Mouse (Mus musculus) hindbrain, postnatal 0 days (tissue): ENCODE measurements at regions not wholly inside any gene's neighbourhood (a gene's known extent, or its start where the extent isn't known, plus 50 kb on each side); places are given as distances from the start of the nearest gene placed in this dataset.
A peak's percentile ranks its signal among the peaks of the same experiment; 100 is the strongest.

Experiments used
- ATAC-seq: fragments of 200-750 bp; cut with Nextera tagmentation; 2 replicates; pipeline ENCODE4 v1.8.0; 2017; ENCODE audit warnings: mild to moderate bottlenecking, moderate TSS enrichment, moderate library complexity
- DNase-seq: peaks from one replicate; pipeline ENCODE4 v3.0.0-alpha.2; 2015; ENCODE audit warnings: low spot score
- H3K27ac ChIP-seq: fragments of 300-500 bp; sonication (generic); 2 replicates; pipeline ENCODE4 v1.5.1; 2014; ENCODE audit warnings: mild to moderate bottlenecking
- H3K27me3 ChIP-seq: fragments of 300-500 bp; sonication (generic); 2 replicates; pipeline ENCODE4 v1.6.1; 2014; ENCODE audit warnings: low read length, mixed read lengths; ENCODE audit not compliant: insufficient read depth
- H3K36me3 ChIP-seq: fragments of 300-500 bp; sonication (generic); 2 replicates; pipeline ENCODE4 v1.6.1; 2014; ENCODE audit warnings: low read length, mixed read lengths; ENCODE audit not compliant: insufficient read depth
- H3K4me1 ChIP-seq: fragments of 300-500 bp; sonication (generic); 2 replicates; pipeline ENCODE4 v1.6.1; 2014; ENCODE audit warnings: antibody characterized with exemption, low read length, mixed read lengths; ENCODE audit not compliant: insufficient read depth
- H3K4me2 ChIP-seq: fragments of 300-500 bp; sonication (generic); 2 replicates; pipeline ENCODE4 v1.6.1; 2014; ENCODE audit warnings: low read depth, mild to moderate bottlenecking, low read length, moderate library complexity, mixed read lengths
- H3K4me3 ChIP-seq: fragments of 300-500 bp; sonication (generic); 2 replicates; pipeline ENCODE4 v1.5.1; 2014; ENCODE audit warnings: low read length
- H3K9ac ChIP-seq: fragments of 300-500 bp; sonication (generic); replicated peaks from 2 replicates; pipeline ENCODE4 v1.6.1; 2014; ENCODE audit warnings: mild to moderate bottlenecking, low read length, moderate library complexity, mixed read lengths
- H3K9me3 ChIP-seq: fragments of 300-500 bp; sonication (generic); 2 replicates; pipeline ENCODE4 v1.6.1; 2016; ENCODE audit warnings: low read length, mixed read lengths
- CTCF ChIP-seq: IDR thresholded peaks from 2 replicates; pipeline ENCODE4 v1.5.1; 2016; ENCODE audit warnings: antibody characterized with exemption, control low read depth, low read depth
- WGBS: fragments of 180-500 bp; shearing (Covaris S2); extraction: QIAGEN DNeasy Blood & Tissue Kit; methylation state at CpG from one replicate; pipeline ENCODE4 v1.1.7; 2014; 5-methylcytosine and 5-hydroxymethylcytosine counted together

GRCm38 (mm10) chr3:49686182-49686895, 70.8 kb downstream of the Pcdh18 start:
- no peak for TF ChIP-seq CTCF
- WGBS: 55% methylated on average over 4 of the region's 4 CpGs
- H3K9ac ChIP-seq: no peak overlapping the region
- no peak overlapping the region for H3K27ac ChIP-seq
- H3K4me2 ChIP-seq: no peak overlapping the region
- ATAC-seq (no peak), DNase-seq (peak; percentile 5)
- H3K9me3 ChIP-seq: no peaks in the 10 kb centered on the region
- no peaks in the 10 kb centered on the region for H3K27me3 ChIP-seq
- no peaks in the 10 kb centered on the region for H3K36me3 ChIP-seq
- H3K4me3 ChIP-seq: no peak overlapping the region
- no peaks in the 10 kb centered on the region for H3K4me1 ChIP-seq

DNA sequence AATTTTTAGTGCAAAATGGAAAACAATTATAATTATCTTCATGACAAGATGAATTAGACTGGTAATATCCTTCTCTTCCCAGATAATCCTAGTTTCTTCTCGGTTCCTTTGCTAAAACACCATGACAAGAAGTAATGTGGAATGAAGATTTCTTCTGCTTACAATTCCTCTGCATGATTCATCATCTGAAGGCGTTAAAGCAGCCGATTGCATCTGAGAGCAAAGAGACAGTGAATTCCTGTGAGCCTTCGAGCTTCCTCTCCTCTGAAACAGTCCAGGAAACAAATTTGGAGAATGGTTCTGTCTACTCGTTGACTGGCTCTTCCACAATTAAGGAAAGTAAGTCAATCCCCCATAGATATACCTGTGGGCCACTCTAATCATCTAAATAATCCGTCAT, 82.2 kb downstream of the Pcdh18 start:
- no peaks in the 10 kb centered on the region for H3K4me1 ChIP-seq
- DNase-seq (no peak), ATAC-seq (no peak)
- no peak for TF ChIP-seq CTCF
- H3K9ac ChIP-seq: no peak overlapping the region
- H3K4me3 ChIP-seq: no peak overlapping the region
- no peak overlapping the region for H3K27ac ChIP-seq
- 83% methylated on average over 6 of the region's 6 CpGs for WGBS
- H3K9me3 ChIP-seq: no peaks in the 10 kb centered on the region
- no peaks in the 10 kb centered on the region for H3K27me3 ChIP-seq
- no peaks in the 10 kb centered on the region for H3K36me3 ChIP-seq
- H3K4me2 ChIP-seq: no peak overlapping the region

DNA sequence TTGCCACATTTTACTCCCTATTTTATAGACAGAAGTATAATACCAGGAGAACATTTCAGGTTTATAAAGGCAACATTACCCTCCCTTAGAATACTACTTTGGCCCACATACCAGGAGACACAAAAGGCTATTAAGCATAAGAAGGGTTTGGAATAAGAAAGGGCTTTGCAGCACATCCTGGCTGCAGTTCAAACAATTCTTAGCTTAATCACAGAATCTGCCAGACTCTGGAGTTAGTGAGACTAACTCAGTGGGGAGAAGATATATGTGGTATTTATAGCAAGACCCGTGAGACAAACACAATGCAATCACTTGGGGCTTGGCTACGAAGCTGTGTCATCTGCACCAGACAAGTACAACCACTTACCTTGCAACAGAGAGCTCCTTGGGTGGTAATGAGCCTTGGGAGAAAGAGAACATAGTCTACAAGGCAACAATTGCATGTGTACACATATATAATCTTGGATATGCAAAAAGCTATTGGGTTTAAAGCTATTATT, 84.4 kb downstream of the Pcdh18 start:
- no peak overlapping the region for H3K4me3 ChIP-seq
- H3K27me3 ChIP-seq: no peaks in the 10 kb centered on the region
- no peak for TF ChIP-seq CTCF
- no peaks in the 10 kb centered on the region for H3K4me1 ChIP-seq
- DNase-seq: peak; percentile 12
- no peak overlapping the region for H3K9ac ChIP-seq
- no peak for ATAC-seq
- 19% methylated on average over 2 of the region's 2 CpGs for WGBS
- H3K4me2 ChIP-seq: no peak overlapping the region
- H3K36me3 ChIP-seq: no peaks in the 10 kb centered on the region
- no peaks in the 10 kb centered on the region for H3K9me3 ChIP-seq
- H3K27ac ChIP-seq: no peak overlapping the region

DNA sequence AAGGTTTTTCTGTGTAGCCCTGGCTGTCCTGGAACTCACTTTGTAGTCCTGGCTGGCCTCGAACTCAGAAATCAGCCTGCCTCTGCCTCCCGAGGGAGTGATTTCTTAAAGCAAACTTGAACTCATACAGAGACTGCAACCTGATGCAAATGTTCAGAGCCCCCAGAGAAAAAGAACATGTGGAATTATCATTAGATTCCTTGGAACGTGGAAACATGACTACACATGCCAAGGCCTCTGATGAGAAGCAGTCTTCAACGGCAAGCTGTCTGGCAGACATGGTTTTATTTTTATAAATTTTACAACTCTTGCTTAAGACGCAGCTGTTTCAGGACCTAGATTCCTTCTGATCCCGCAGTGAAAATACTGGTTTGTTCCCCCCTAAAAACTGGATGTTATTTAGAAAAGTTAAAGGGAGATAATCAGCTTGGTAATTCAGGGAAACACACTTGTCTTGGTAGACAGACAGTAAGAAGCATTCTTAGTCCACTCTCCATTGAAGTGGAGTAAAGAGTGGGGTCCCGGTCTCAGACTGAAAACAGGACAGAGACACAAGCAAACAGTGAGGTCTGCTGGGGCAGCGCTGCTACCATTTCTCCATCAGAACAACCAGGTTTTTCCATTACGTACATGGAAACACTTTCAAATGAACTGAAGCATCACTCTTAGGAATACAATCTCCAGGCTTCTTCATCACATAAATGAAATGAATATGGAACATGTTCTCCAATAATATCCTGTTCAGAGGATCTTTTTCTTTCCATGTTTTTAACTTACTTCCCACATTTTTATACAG, 89.4 kb downstream of the Pcdh18 start:
- no peak overlapping the region for H3K4me2 ChIP-seq
- no peaks in the 10 kb centered on the region for H3K27me3 ChIP-seq
- ATAC-seq (no peak), DNase-seq (no peak)
- no peak overlapping the region for H3K9ac ChIP-seq
- H3K4me1 ChIP-seq: no peaks in the 10 kb centered on the region
- no peak overlapping the region for H3K4me3 ChIP-seq
- TF ChIP-seq CTCF: no peak
- no peaks in the 10 kb centered on the region for H3K36me3 ChIP-seq
- H3K27ac ChIP-seq: no peak overlapping the region
- H3K9me3 ChIP-seq: no peaks in the 10 kb centered on the region
- WGBS: 88% methylated on average over 9 of the region's 9 CpGs

GRCm38 (mm10) chr3:49666516-49666915, 90.6 kb downstream of the Pcdh18 start:
- no peaks in the 10 kb centered on the region for H3K9me3 ChIP-seq
- no peaks in the 10 kb centered on the region for H3K36me3 ChIP-seq
- H3K4me1 ChIP-seq: no peaks in the 10 kb centered on the region
- no peak overlapping the region for H3K4me2 ChIP-seq
- H3K9ac ChIP-seq: no peak overlapping the region
- H3K4me3 ChIP-seq: no peak overlapping the region
- ATAC-seq (no peak), DNase-seq (no peak)
- no peak for TF ChIP-seq CTCF
- WGBS: 89% methylated on average over 2 of the region's 2 CpGs
- H3K27ac ChIP-seq: no peak overlapping the region
- H3K27me3 ChIP-seq: no peaks in the 10 kb centered on the region

DNA sequence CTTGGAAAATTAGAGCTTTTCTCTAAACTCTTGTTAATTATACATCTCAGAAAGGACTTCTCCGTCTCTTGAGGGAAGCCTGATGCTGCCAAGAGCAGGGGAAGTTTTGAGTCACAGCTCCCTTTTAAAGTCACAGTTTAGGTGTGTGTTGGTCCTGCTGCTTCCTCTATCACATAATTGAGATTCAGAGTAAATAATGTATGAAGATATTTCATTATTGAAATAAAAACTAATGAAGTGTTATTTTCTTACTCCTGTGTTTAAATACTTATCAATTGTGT, 108.3 kb downstream of the Pcdh18 start:
- Histone ChIP-seq H3K9ac (no peak overlapping the region), H3K27me3 (no peaks in the 10 kb centered on the region), H3K4me1 (no peaks in the 10 kb centered on the region), H3K9me3 (no peaks in the 10 kb centered on the region), H3K4me3 (no peak overlapping the region), H3K36me3 (no peaks in the 10 kb centered on the region), H3K4me2 (no peak overlapping the region), H3K27ac (no peak overlapping the region)
- DNase-seq (no peak), ATAC-seq (no peak)
- TF ChIP-seq CTCF: no peak
- WGBS: 53% methylated on average over 1 of the region's 1 CpGs
